Mouse (Mus musculus) c-Kit-positive CD71-negative TER-119-negative erythroid progenitor cells, embryonic 14.5 days (primary cell): Measurements from ENCODE around the gene Sema3c.

Experiments used
- DNase-seq: peaks from one replicate; pipeline ENCODE4 v3.0.0-alpha.2; 2013; ENCODE audit warnings: low read depth

The Sema3c gene

GRCm38 (mm10) chr5:17647643-17648226, 73.7 kb downstream of the Sema3c start:
- no peak for DNase-seq

- no peak for DNase-seq
Measured at GRCm38 (mm10) chr5:17648865-17649542, 74.9 kb downstream of the Sema3c start.

GRCm38 (mm10) chr5:17661223-17661622, 87.1 kb downstream of the Sema3c start:
- no peak for DNase-seq

GRCm38 (mm10) chr5:17671356-17671755, 97.3 kb downstream of the Sema3c start:
- no peak for DNase-seq

- DNase-seq, result no peak
Measured at GRCm38 (mm10) chr5:17680862-17681261, 106.8 kb downstream of the Sema3c start.

GRCm38 (mm10) chr5:17689121-17689520, 115.0 kb downstream of the Sema3c start:
- DNase-seq, result no peak

GRCm38 (mm10) chr5:17689604-17690003, 115.5 kb downstream of the Sema3c start:
- DNase-seq, result no peak

GRCm38 (mm10) chr5:17695366-17695765, 121.3 kb downstream of the Sema3c start:
- no peak for DNase-seq

- no peak for DNase-seq
Measured at GRCm38 (mm10) chr5:17698905-17699304, 124.8 kb downstream of the Sema3c start.

GRCm38 (mm10) chr5:17704160-17704559, 130.1 kb downstream of the Sema3c start:
- no peak for DNase-seq

- DNase-seq, result no peak
Measured at GRCm38 (mm10) chr5:17707086-17707485, 133.0 kb downstream of the Sema3c start.

GRCm38 (mm10) chr5:17712374-17712773, 138.3 kb downstream of the Sema3c start:
- DNase-seq, result no peak

- DNase-seq, result no peak
Measured at GRCm38 (mm10) chr5:17715206-17715605, 141.1 kb downstream of the Sema3c start.

GRCm38 (mm10) chr5:17720011-17720410, 145.9 kb downstream of the Sema3c start:
- DNase-seq, result no peak

- DNase-seq, result no peak
Measured at GRCm38 (mm10) chr5:17724031-17724430, 149.9 kb downstream of the Sema3c start.

- DNase-seq, result no peak
Measured at GRCm38 (mm10) chr5:17728047-17728446, 154.0 kb downstream of the Sema3c start.

- no peak for DNase-seq
Measured at GRCm38 (mm10) chr5:17739805-17740204, 165.7 kb downstream of the Sema3c start.

- DNase-seq, result no peak
Measured at GRCm38 (mm10) chr5:17746520-17746919, 172.4 kb downstream of the Sema3c start.

- no peak for DNase-seq
Measured at GRCm38 (mm10) chr5:17747143-17747542, 173.1 kb downstream of the Sema3c start.

GRCm38 (mm10) chr5:17748293-17748692, 174.2 kb downstream of the Sema3c start:
- DNase-seq, result no peak

GRCm38 (mm10) chr5:17753471-17754005, 179.5 kb downstream of the Sema3c start:
- DNase-seq, result no peak

- DNase-seq, result peak; percentile 16
Measured at GRCm38 (mm10) chr5:17766006-17766677, 192.1 kb downstream of the Sema3c start.

GRCm38 (mm10) chr5:17770328-17770727, 196.2 kb downstream of the Sema3c start:
- no peak for DNase-seq
